Mouse (Mus musculus) midbrain, embryonic 10.5 days (tissue): ENCODE data around the gene Pdzd2. TPM values are rescaled to one million over a fixed set of nuclear protein-coding genes. Genes with fewer than 3 reads are reported as not detected.

Experiments
- DNase-seq: peaks from one replicate; pipeline ENCODE4 v3.0.0-alpha.2; 2017; ENCODE audit warnings: low spot score
- H3K27ac ChIP-seq: fragments of 300-500 bp; sonication (generic); replicated peaks from 2 replicates; pipeline ENCODE4 v1.5.1; 2016; ENCODE audit warnings: mild to moderate bottlenecking
- H3K27me3 ChIP-seq: fragments of 300-500 bp; sonication (generic); 2 replicates; pipeline ENCODE4 v1.6.1; 2016; ENCODE audit warnings: low read depth, mild to moderate bottlenecking; ENCODE audit not compliant: poor library complexity, severe bottlenecking
- H3K36me3 ChIP-seq: fragments of 300-500 bp; sonication (generic); 2 replicates; pipeline ENCODE4 v1.6.1; 2016; ENCODE audit warnings: mild to moderate bottlenecking, moderate library complexity
- H3K4me1 ChIP-seq: fragments of 300-500 bp; sonication (generic); 2 replicates; pipeline ENCODE4 v1.6.1; 2016
- H3K4me3 ChIP-seq: fragments of 300-500 bp; sonication (generic); 2 replicates; pipeline ENCODE4 v1.5.1; 2016; ENCODE audit warnings: mild to moderate bottlenecking, moderate library complexity
- H3K9me3 ChIP-seq: fragments of 300-500 bp; sonication (generic); replicated peaks from 2 replicates; pipeline ENCODE4 v1.6.1; 2016; ENCODE audit warnings: mild to moderate bottlenecking
- WGBS: fragments of 180-500 bp; shearing (Covaris S2); methylation state at CpG from one replicate; pipeline ENCODE4 v1.1.7; 2016; 5-methylcytosine and 5-hydroxymethylcytosine counted together
- polyA plus RNA-seq: library from polyadenylated mRNA; unstranded; fragments of >200 nt; fragmentation: Nextera tagmentation; extraction: Ambion mirVana; gene quantifications from 2 replicates; pipeline ENCODE4 v1.2.1, GENCODE M21; 2016

The Pdzd2 gene
- polyA plus RNA-seq, 1 experiment from 2014 or later = 6.1 TPM

- WGBS = 76% methylated on average over 9 of the region's 9 CpGs
- Histone ChIP-seq H3K36me3 (no peaks in the 10 kb centered on the region), H3K4me3 (no peak overlapping the region), H3K27ac (no peak overlapping the region), H3K9me3 (no peaks in the 10 kb centered on the region; the same call in 1 of the 2 replicates), H3K4me1 (no peaks in the 10 kb centered on the region), H3K27me3 (no peaks in the 10 kb centered on the region)
- DNase-seq = no peak
Observed at GRCm38 (mm10) chr15:12606306-12606705, 133.4 kb downstream of the Pdzd2 start.

- DNase-seq = no peak
- Histone ChIP-seq H3K4me1 (peaks cover 7% of the 10 kb centered on the region; the same call in 1 of the 2 replicates), H3K27ac (0 out of 2 replicates have a peak overlapping the region, but pooled peaks have one; percentile 17), H3K4me3 (no peak overlapping the region), H3K9me3 (no peaks in the 10 kb centered on the region; the same call in 1 of the 2 replicates), H3K36me3 (no peaks in the 10 kb centered on the region), H3K27me3 (no peaks in the 10 kb centered on the region)
- 86% methylated on average over 10 of the region's 10 CpGs for WGBS
Observed at GRCm38 (mm10) chr15:12605239-12605993, 134.3 kb downstream of the Pdzd2 start.

DNA sequence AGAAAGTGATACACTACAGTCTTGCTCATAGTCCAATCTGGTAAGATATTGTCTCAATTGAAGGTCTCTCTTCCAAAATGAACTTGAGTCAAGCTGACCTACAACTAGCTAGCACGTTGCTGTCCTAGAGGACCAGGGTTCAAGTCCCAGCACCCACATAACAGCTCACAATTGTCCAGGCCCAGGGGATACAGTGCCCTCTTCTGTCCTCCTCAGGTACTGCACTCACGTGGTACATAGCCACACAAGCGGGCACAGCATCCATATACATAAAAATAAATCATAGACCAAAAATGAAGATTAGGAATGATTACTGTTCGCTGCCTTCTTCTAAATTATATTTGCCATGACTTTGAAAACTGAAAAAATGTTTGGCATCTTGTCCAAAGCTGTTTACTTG is 136.1 kb downstream of the Pdzd2 start:
- WGBS = 90% methylated on average over 4 of the region's 4 CpGs
- H3K36me3 ChIP-seq = no peaks in the 10 kb centered on the region
- H3K9me3 ChIP-seq = no peaks in the 10 kb centered on the region; the same call in 1 of the 2 replicates
- peaks cover 7% of the 10 kb centered on the region; the same call in 1 of the 2 replicates for H3K4me1 ChIP-seq
- no peak overlapping the region for H3K4me3 ChIP-seq
- no peaks in the 10 kb centered on the region for H3K27me3 ChIP-seq
- no peak for DNase-seq
- no peak overlapping the region for H3K27ac ChIP-seq

GRCm38 (mm10) chr15:12593094-12593493 is 146.6 kb downstream of the Pdzd2 start:
- Histone ChIP-seq H3K4me1 (no peaks in the 10 kb centered on the region), H3K4me3 (no peak overlapping the region), H3K9me3 (no peaks in the 10 kb centered on the region), H3K27ac (no peak overlapping the region), H3K36me3 (no peaks in the 10 kb centered on the region), H3K27me3 (no peaks in the 10 kb centered on the region)
- no peak for DNase-seq
- WGBS = 69% methylated on average over 4 of the region's 4 CpGs

DNA sequence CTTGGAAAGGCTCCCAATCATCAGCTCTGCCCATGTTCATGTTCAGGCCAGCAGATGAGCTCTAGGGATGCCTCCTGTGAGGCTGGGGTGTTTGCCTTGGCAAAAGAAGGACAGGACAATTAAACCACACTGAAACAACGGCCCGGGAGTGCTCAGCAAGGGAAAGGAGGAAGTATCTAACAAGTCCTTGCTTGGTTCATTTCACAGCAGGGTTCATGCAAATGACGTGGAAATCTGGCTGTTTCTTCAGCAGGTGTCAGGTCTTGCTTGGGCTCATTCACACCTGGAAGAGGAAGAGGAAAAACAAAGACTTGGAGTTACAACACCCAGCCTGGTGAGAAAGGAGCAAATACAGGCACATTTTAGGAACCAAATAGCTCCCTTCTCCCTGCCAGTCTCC is 147.1 kb downstream of the Pdzd2 start:
- Histone ChIP-seq H3K4me1 (no peaks in the 10 kb centered on the region), H3K27me3 (no peaks in the 10 kb centered on the region), H3K36me3 (no peaks in the 10 kb centered on the region), H3K4me3 (no peak overlapping the region), H3K9me3 (no peaks in the 10 kb centered on the region), H3K27ac (no peak overlapping the region)
- 55% methylated on average over 3 of the region's 3 CpGs for WGBS
- no peak for DNase-seq

DNA sequence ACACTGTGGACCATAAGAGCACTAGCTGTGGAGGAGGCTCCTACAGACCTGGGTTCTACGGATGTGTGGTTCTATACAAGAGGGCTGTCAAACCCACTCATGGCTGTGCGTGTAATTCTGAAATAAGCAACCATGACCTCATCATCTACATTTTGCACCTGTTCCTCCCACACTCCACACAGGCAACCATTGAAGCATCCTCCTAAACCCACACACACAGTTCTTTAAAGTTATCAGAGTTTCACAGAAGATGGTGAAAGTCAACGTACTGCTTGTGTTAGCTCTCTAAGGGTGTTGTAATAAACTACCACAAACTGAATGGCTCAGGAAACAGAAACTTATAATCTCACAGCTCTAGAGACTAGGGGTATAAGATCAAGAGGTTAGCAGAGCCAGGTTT is 151.1 kb downstream of the Pdzd2 start:
- Histone ChIP-seq H3K4me1 (no peaks in the 10 kb centered on the region), H3K9me3 (no peaks in the 10 kb centered on the region), H3K27me3 (no peaks in the 10 kb centered on the region), H3K27ac (no peak overlapping the region), H3K4me3 (no peak overlapping the region), H3K36me3 (no peaks in the 10 kb centered on the region)
- 93% methylated on average over 3 of the region's 3 CpGs for WGBS
- DNase-seq = no peak

GRCm38 (mm10) chr15:12586852-12587424 is 152.8 kb downstream of the Pdzd2 start:
- no peaks in the 10 kb centered on the region for H3K27me3 ChIP-seq
- no peaks in the 10 kb centered on the region for H3K4me1 ChIP-seq
- DNase-seq = no peak
- no peaks in the 10 kb centered on the region for H3K36me3 ChIP-seq
- H3K27ac ChIP-seq = no peak overlapping the region
- H3K9me3 ChIP-seq = no peaks in the 10 kb centered on the region
- H3K4me3 ChIP-seq = no peak overlapping the region
- WGBS = 83% methylated on average over 4 of the region's 4 CpGs

DNA sequence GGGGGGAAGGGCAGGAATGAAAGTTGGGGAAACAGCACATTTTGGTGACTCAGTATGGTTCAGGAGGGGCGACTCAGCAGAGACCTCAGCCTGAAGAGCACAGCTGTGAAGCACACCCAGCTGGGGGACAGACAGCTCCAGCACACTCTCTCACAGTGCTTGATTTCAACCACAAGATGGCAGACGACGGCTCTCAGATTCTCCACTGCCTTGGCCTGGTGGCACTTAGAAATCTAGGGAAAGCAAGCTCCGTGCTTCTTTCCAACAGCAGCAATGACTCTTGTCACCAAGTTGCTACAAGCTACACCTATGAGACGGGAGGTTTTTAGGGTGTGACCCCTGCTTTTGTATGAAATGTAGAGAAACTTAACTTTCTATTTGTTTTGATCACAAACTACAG is 153.6 kb downstream of the Pdzd2 start:
- no peaks in the 10 kb centered on the region for H3K27me3 ChIP-seq
- H3K9me3 ChIP-seq = no peaks in the 10 kb centered on the region
- no peaks in the 10 kb centered on the region for H3K36me3 ChIP-seq
- peak; percentile 73 for DNase-seq
- H3K4me1 ChIP-seq = no peaks in the 10 kb centered on the region
- H3K4me3 ChIP-seq = no peak overlapping the region
- WGBS = 6% methylated on average over 5 of the region's 5 CpGs
- H3K27ac ChIP-seq = no peak overlapping the region

GRCm38 (mm10) chr15:12583051-12583450 is 156.7 kb downstream of the Pdzd2 start:
- Histone ChIP-seq H3K27ac (no peak overlapping the region), H3K9me3 (no peaks in the 10 kb centered on the region), H3K4me1 (peaks cover under 1% of the 10 kb centered on the region), H3K36me3 (no peaks in the 10 kb centered on the region), H3K4me3 (no peak overlapping the region), H3K27me3 (no peaks in the 10 kb centered on the region)
- WGBS = 78% methylated on average over 3 of the region's 3 CpGs
- no peak for DNase-seq

- H3K9me3 ChIP-seq = no peaks in the 10 kb centered on the region
- H3K4me3 ChIP-seq = no peak overlapping the region
- H3K4me1 ChIP-seq = peaks cover 6% of the 10 kb centered on the region
- no peak for DNase-seq
- no peaks in the 10 kb centered on the region for H3K36me3 ChIP-seq
- H3K27me3 ChIP-seq = no peaks in the 10 kb centered on the region
- H3K27ac ChIP-seq = no peak overlapping the region
Observed at GRCm38 (mm10) chr15:12582471-12582870, 157.3 kb downstream of the Pdzd2 start.

GRCm38 (mm10) chr15:12579196-12579595 is 160.5 kb downstream of the Pdzd2 start:
- Histone ChIP-seq H3K4me1 (peaks cover 20% of the 10 kb centered on the region), H3K27me3 (no peaks in the 10 kb centered on the region), H3K36me3 (no peaks in the 10 kb centered on the region), H3K27ac (no peak overlapping the region), H3K9me3 (no peaks in the 10 kb centered on the region), H3K4me3 (no peak overlapping the region)
- DNase-seq = no peak
- 90% methylated on average over 6 of the region's 6 CpGs for WGBS

DNA sequence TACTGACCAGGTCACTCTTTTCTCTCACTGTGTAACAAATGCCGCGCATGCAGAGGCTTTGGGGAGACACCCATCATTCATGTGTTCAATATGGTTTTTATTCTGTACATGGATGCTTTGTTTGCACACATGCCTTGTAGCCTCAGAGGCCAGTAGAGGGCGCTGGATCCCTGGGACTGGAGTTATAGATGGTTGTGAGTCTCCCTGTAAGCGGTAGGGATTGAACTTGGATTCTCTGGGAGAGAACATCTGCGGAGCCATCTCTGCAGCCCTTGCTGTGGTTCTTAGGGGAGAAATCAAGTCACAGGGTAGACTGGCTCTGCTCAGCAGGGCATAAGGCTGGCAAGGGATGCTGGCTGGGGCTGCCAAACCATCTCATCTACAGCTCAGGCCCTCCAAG is 161.4 kb downstream of the Pdzd2 start:
- Histone ChIP-seq H3K4me1 (peaks cover 20% of the 10 kb centered on the region), H3K9me3 (no peaks in the 10 kb centered on the region), H3K27ac (peak overlapping the region; percentile 55; the same call in 1 of the 2 replicates), H3K27me3 (no peaks in the 10 kb centered on the region), H3K4me3 (no peak overlapping the region), H3K36me3 (no peaks in the 10 kb centered on the region)
- 48% methylated on average over 5 of the region's 5 CpGs for WGBS
- peak; percentile 69 for DNase-seq

GRCm38 (mm10) chr15:12577715-12578114 is 162.0 kb downstream of the Pdzd2 start:
- Histone ChIP-seq H3K27me3 (no peaks in the 10 kb centered on the region), H3K9me3 (no peaks in the 10 kb centered on the region), H3K27ac (peak overlapping the region; percentile 79), H3K36me3 (no peaks in the 10 kb centered on the region), H3K4me1 (peaks cover 20% of the 10 kb centered on the region), H3K4me3 (no peak overlapping the region)
- 63% methylated on average over 6 of the region's 6 CpGs for WGBS
- DNase-seq = no peak
